Mouse (Mus musculus) heart, embryonic 14.5 days (tissue): ENCODE results near the gene Twnk. TPM values are rescaled to one million over a fixed set of nuclear protein-coding genes. Genes with fewer than 3 reads are reported as not detected.

ENCODE experiments used
- ATAC-seq: fragments of 200-750 bp; cut with Nextera tagmentation; 2 replicates; pipeline ENCODE4 v1.8.0; 2017; ENCODE audit warnings: low read depth, moderate TSS enrichment; ENCODE audit not compliant: insufficient number of reproducible peaks, insufficient read depth, low FRiP score
- H3K27ac ChIP-seq, 2 experiments: fragments of 200-500 bp in 1 of 2; fragments of 300-500 bp in 1 of 2; sonication (generic) in 1 of 2; replicated peaks in 1 of 2; 2 replicates each; pipeline ENCODE4 v1.5.1; 2012 to 2014; ENCODE audit warnings: low read depth in 2 of 2, low read length in 2 of 2, control low read depth in 1 of 2, mild to moderate bottlenecking in 1 of 2, mixed read lengths in 1 of 2; ENCODE audit not compliant: control insufficient read depth in 1 of 2, insufficient read depth in 1 of 2
- H3K27me3 ChIP-seq: fragments of 300-500 bp; sonication (generic); 2 replicates; pipeline ENCODE4 v1.6.1; 2014; ENCODE audit warnings: mild to moderate bottlenecking, low read length, control low read depth; ENCODE audit not compliant: control insufficient read depth, insufficient read depth
- H3K36me3 ChIP-seq: fragments of 300-500 bp; sonication (generic); 2 replicates; pipeline ENCODE4 v1.6.1; 2014; ENCODE audit warnings: mild to moderate bottlenecking, control low read depth, low read length, mixed read lengths; ENCODE audit not compliant: control insufficient read depth, insufficient read depth
- H3K4me1 ChIP-seq, 2 experiments: fragments of 200-500 bp in 1 of 2; fragments of 300-500 bp in 1 of 2; sonication (generic) in 1 of 2; 2 replicates each; pipeline ENCODE4 v1.6.1; 2012 to 2014; ENCODE audit warnings: low read length in 2 of 2, control low read depth in 1 of 2, mixed read lengths in 1 of 2; ENCODE audit not compliant: control insufficient read depth in 2 of 2, insufficient read depth in 2 of 2
- H3K4me2 ChIP-seq: fragments of 300-500 bp; sonication (generic); 2 replicates; pipeline ENCODE4 v1.6.1; 2014; ENCODE audit warnings: mild to moderate bottlenecking, low read length
- H3K4me3 ChIP-seq, 2 experiments: fragments of 200-500 bp in 1 of 2; fragments of 300-500 bp in 1 of 2; sonication (generic) in 1 of 2; 2 replicates each; pipeline ENCODE4 v1.5.1; 2012 to 2014; ENCODE audit warnings: low read length in 2 of 2, mild to moderate bottlenecking in 2 of 2, control low read depth in 1 of 2, low read depth in 1 of 2, moderate library complexity in 1 of 2; ENCODE audit not compliant: control insufficient read depth in 1 of 2, insufficient read depth in 1 of 2
- H3K9ac ChIP-seq: fragments of 300-500 bp; sonication (generic); 2 replicates; pipeline ENCODE4 v1.6.1; 2014; ENCODE audit warnings: mild to moderate bottlenecking, low read length
- H3K9me3 ChIP-seq: fragments of 300-500 bp; sonication (generic); 2 replicates; pipeline ENCODE4 v1.6.1; 2016; ENCODE audit warnings: low read length, control low read depth; ENCODE audit not compliant: control insufficient read depth
- WGBS: fragments of 180-500 bp; shearing (Covaris S2); extraction: QIAGEN DNeasy Blood & Tissue Kit; methylation state at CpG from one replicate; pipeline ENCODE4 v1.1.7; 2014; 5-methylcytosine and 5-hydroxymethylcytosine counted together
- polyA plus RNA-seq: library from polyadenylated mRNA; unstranded; fragments of >200 nt; fragmentation: Nextera tagmentation; extraction: Ambion mirVana; gene quantifications from 2 replicates; pipeline ENCODE4 v1.2.1, GENCODE M21; 2014

Twnk gene
- polyA plus RNA-seq, 1 experiment from 2014 or later: 14.6 TPM

- H3K4me2 ChIP-seq: no peak overlapping the region
- peaks cover 8 to 18% of the 10 kb centered on the region in 2 experiments for H3K4me1 ChIP-seq
- no peaks in the 10 kb centered on the region for H3K9me3 ChIP-seq
- H3K4me3 ChIP-seq: no peak overlapping the region
- H3K36me3 ChIP-seq: peaks cover 66% of the 10 kb centered on the region
- 69% methylated on average over 6 of the region's 6 CpGs for WGBS
- no peak for ATAC-seq
- H3K27me3 ChIP-seq: no peaks in the 10 kb centered on the region
- no peak overlapping the region for H3K9ac ChIP-seq
- no peak overlapping the region for H3K27ac ChIP-seq
Measured at GRCm38 (mm10) chr19:45026958-45027670, 21.7 kb downstream of the Twnk start.

GRCm38 (mm10) chr19:45027848-45028247 lies 22.4 kb downstream of the Twnk start:
- Histone ChIP-seq H3K9me3 (no peaks in the 10 kb centered on the region), H3K27me3 (no peaks in the 10 kb centered on the region), H3K4me1 (peaks cover 11 to 25% of the 10 kb centered on the region in 2 experiments), H3K4me3 (no peak overlapping the region), H3K36me3 (peaks cover 58% of the 10 kb centered on the region), H3K9ac (no peak overlapping the region), H3K27ac (no peak overlapping the region), H3K4me2 (no peak overlapping the region)
- WGBS: 83% methylated on average over 6 of the region's 6 CpGs
- no peak for ATAC-seq

- H3K4me1 ChIP-seq: peaks cover 13 to 31% of the 10 kb centered on the region in 2 experiments
- H3K36me3 ChIP-seq: peaks cover 52% of the 10 kb centered on the region
- no peak for ATAC-seq
- 57% methylated on average over 19 of the region's 19 CpGs for WGBS
- H3K4me3 ChIP-seq: no peak overlapping the region
- H3K9me3 ChIP-seq: no peaks in the 10 kb centered on the region
- H3K27me3 ChIP-seq: no peaks in the 10 kb centered on the region
- H3K9ac ChIP-seq: no peak overlapping the region
- H3K4me2 ChIP-seq: no peak overlapping the region
- H3K27ac ChIP-seq: no peak overlapping the region
Measured at GRCm38 (mm10) chr19:45028746-45029145, 23.3 kb downstream of the Twnk start.

- no peak overlapping the region for H3K27ac ChIP-seq
Measured at GRCm38 (mm10) chr19:45029571-45029970, 24.1 kb downstream of the Twnk start.

GRCm38 (mm10) chr19:45030111-45030510 lies 24.6 kb downstream of the Twnk start:
- Histone ChIP-seq H3K36me3 (peaks cover 39% of the 10 kb centered on the region), H3K4me3 (no peak overlapping the region), H3K9ac (no peak overlapping the region), H3K27me3 (no peaks in the 10 kb centered on the region), H3K4me1 (peaks cover 13 to 31% of the 10 kb centered on the region in 2 experiments), H3K9me3 (no peaks in the 10 kb centered on the region), H3K4me2 (peak overlapping the region; percentile 63), H3K27ac (peak overlapping the region in 1 of 2 experiments; percentile 35; a peak in 1 of 4 replicates)
- ATAC-seq: 0 out of 2 replicates have a peak, but pooled peaks have one; percentile 14
- 31% methylated on average over 8 of the region's 8 CpGs for WGBS

More at GRCm38 (mm10) chr19:45029571-45029970, 24.1 kb downstream of the Twnk start:
- no peak overlapping the region for H3K4me2 ChIP-seq
- ATAC-seq: no peak
- no peaks in the 10 kb centered on the region for H3K9me3 ChIP-seq
- no peaks in the 10 kb centered on the region for H3K27me3 ChIP-seq
- peaks cover 13 to 31% of the 10 kb centered on the region in 2 experiments for H3K4me1 ChIP-seq
- peaks cover 45% of the 10 kb centered on the region for H3K36me3 ChIP-seq
- H3K9ac ChIP-seq: no peak overlapping the region
- whole genome bisulfite sequencing: 53% methylated on average over 9 of the region's 9 CpGs
- no peak overlapping the region for H3K4me3 ChIP-seq

GRCm38 (mm10) chr19:45030746-45031693 lies 25.6 kb downstream of the Twnk start:
- Histone ChIP-seq H3K4me3 (peak overlapping the region; percentile 17 to 29; a peak in 3 of 4 replicates), H3K4me1 (peaks cover 13 to 31% of the 10 kb centered on the region in 2 experiments), H3K9ac (peak overlapping the region; percentile 8; the same call in 1 of the 2 replicates), H3K36me3 (peaks cover 30% of the 10 kb centered on the region), H3K27ac (peak overlapping the region in 1 of 2 experiments; percentile 35; a peak in 1 of 4 replicates), H3K27me3 (no peaks in the 10 kb centered on the region), H3K4me2 (peak overlapping the region; percentile 63), H3K9me3 (no peaks in the 10 kb centered on the region)
- WGBS: 37% methylated on average over 20 of the region's 20 CpGs
- ATAC-seq: no peak

- Histone ChIP-seq H3K9ac (no peak overlapping the region), H3K4me2 (no peak overlapping the region), H3K36me3 (peaks cover 23% of the 10 kb centered on the region), H3K4me1 (peaks cover 13 to 31% of the 10 kb centered on the region in 2 experiments), H3K9me3 (no peaks in the 10 kb centered on the region), H3K4me3 (no peak overlapping the region), H3K27ac (no peak overlapping the region), H3K27me3 (no peaks in the 10 kb centered on the region)
- no peak for ATAC-seq
- 21% methylated on average over 4 of the region's 4 CpGs for WGBS
Measured at GRCm38 (mm10) chr19:45031780-45032179, 26.3 kb downstream of the Twnk start.
